Mouse (Mus musculus): ENCODE results near the gene Pacsin1. TPM values are rescaled to one million over a fixed set of nuclear protein-coding genes. Genes with fewer than 3 reads are reported as not detected.

The Pacsin1 gene
- polyA plus RNA-seq, 1 experiment = not detected

DNA sequence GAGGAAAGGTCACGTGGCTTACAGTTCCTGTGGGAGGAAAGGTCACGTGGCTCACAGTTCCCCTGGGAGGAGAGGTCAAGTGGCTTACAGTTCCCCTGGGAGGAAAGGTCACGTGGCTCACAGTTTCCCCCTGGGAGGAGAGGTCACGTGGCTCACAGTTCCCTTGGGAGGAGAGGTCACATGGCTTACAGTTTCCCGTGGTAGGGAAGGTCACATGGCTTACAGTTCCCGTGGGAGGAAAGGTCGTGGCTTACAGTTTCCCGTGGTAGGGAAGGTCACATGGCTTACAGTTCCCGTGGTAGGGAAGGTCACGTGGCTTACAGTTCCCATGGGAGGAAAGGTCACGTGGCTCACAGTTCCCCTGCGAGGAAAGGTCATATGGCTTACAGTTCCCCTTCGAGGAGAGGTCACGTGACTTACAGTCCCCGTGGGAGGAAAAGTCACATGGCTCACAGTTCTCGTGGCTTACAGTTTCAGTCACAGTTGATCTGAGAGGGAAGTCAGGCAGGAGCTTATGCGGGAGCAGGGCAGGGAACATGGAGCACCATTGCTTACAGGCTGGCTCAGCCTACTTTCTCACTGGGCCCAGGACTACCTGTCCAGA is 44.4 kb downstream of the Pacsin1 start:
- no peak for TF ChIP-seq GATA1 (IDR thresholded peaks at IDR 0.05; ENCODE audit: low read length)

DNA sequence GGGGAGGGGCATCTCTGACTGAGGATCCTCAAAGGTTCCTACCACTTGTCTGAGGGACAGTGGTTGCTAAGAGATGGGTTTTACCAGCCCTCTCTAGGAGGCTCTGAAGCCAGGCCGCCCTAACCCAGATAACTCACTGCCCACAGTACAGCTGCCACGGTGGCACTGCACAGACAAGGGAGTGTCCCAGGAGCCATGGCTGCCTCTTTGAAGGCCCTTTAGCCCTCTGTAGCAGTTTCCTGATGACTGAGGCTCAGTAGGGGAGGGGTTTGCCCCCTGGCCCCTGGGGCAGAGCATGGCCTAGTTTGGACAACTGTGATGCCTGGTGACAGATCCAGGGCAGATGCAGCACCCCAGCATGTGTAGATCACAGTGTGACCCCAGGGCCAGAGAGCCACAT is 45.5 kb downstream of the Pacsin1 start:
- no peak for TF ChIP-seq GATA1 (IDR thresholded peaks at IDR 0.05; ENCODE audit: low read length)

DNA sequence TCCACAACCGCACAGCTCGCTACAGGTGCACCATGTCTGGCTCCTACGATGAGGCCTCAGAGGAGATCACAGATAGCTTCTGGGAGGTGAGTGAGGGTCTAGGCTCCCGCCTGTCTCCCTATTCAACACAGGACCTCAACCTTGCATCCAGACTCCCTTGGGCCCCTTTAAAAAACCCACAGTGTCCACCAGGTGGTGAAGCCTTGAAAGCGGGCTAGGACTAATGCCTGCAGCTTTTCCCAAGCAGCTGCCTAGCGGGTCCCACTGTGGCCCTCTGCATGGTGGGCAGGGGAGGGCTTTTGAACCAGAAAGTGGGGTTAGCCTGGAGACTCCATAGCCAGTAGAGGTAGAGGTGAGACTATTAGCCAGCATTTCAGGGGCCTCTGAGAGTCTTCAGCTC is 46.5 kb downstream of the Pacsin1 start:
- no peak for TF ChIP-seq GATA1 (IDR thresholded peaks at IDR 0.05; ENCODE audit: low read length)

DNA sequence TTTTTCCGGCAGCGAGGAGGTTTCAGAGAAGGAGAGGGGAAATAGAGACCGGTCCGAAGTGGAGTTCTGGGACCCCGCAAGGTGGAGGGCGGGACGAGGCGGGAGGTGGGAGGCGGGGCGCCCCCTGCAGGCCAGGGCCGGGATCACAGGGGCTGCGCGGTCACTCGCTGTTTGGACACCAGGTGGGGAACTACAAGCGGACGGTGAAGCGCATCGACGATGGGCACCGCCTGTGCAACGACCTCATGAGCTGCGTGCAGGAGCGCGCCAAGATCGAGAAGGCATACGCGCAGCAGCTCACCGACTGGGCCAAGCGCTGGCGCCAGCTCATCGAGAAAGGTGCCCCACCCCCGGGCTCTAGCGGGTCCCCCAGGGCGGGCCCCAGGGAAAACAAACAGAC is 47.2 kb downstream of the Pacsin1 start:
- no peak for TF ChIP-seq GATA1 (IDR thresholded peaks at IDR 0.05; ENCODE audit: low read length)

DNA sequence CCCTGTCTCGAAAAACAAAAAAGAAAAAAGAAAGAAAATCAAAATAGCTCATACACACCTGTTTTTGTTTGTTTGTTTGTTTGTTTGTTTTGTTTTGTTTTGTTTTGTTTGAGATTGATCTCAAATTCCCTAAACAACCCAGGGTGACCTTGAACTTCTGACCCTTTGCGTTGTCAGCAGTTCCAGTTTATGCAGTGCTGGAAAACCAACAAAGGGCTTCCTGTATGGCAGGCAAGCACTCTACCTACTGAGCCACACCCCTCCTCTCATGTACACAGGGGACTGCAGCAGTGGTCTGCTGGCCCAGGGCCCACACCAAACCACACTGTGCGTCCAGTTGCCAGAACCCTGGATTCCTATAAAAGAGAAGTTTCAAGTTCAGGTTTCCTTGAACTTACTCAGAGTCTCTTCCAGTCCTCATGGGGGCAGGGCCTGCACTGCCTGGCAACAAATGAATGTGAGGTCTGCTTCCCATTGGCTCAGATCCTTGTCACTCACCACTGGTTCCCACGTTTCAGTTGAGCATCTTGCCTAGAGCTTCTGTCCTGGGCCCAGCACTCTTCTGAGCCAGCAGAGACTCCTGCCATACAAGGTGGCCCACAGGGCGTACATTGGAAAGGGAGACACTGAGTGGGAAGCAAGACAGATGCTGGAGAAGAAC is 48.8 kb downstream of the Pacsin1 start:
- no peak for TF ChIP-seq GATA1 (IDR thresholded peaks at IDR 0.05; ENCODE audit: low read length)

DNA sequence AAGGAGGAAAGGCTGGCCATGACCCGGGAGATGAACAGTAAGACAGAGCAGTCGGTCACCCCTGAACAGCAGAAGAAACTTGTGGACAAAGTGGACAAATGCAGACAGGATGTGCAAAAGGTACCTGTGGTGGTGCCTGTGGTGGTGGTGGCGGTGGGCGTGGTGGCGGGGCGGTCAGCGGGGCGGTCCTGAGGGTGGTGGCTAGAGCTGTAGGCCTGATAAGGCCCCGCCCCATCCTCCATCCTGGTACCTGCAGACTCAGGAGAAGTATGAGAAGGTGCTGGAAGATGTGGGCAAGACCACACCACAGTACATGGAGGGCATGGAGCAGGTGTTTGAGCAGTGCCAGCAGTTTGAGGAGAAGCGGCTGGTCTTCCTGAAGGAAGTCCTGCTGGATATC is 50.4 kb downstream of the Pacsin1 start:
- TF ChIP-seq GATA1 (IDR thresholded peaks at IDR 0.05; ENCODE audit: low read length) = no peak

DNA sequence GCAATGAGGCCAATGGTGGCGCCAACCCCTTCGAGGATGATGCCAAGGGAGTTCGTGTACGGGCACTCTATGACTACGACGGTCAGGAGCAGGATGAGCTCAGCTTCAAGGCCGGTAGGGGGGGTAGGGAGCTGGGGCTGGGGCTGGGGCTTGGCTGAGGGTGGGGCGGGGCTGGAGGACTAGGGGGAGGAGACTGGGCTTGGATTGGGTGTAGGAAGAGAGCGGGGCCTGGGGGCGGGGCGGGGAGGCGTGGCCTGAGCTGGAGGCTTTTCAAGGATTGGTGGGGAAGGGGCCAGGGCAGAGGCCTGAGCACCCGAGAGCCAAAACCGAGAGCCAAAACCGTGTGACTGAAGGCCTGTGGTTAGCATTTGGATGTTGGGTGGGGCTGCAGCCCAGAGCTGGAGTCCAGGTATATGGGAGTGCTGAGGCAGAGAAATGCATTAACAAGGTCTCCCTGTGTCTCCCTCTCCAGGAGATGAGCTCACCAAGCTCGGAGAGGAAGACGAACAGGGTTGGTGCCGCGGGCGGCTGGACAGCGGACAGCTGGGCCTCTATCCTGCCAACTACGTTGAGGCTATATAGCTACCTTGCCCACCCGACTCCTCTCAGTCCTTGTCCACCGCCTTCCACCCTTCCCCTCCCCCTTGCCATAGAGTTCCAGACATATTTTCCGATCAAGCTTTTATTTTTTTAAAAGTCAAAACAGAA is 52.8 kb downstream of the Pacsin1 start:
- TF ChIP-seq GATA1 (IDR thresholded peaks at IDR 0.05; ENCODE audit: low read length) = no peak

DNA sequence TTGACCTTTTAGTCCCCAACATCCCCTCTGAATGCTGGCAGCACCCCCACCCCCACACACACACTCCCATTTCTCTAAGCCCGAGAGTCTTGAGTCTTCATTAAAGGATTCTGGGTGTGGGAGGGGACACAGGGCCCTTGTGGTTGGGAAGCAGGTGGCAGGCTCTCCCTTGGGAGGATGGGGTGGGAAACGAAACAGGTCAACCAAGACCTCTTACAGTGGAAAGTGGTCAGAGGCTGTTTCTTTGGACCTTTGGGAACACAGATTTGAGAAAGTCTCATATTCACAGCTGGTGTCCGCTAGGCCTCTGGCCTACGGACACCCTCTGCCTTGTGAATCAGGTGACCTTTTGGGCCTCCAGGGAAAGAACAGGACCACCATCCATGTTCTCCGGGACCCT is 54.3 kb downstream of the Pacsin1 start:
- TF ChIP-seq GATA1 (IDR thresholded peaks at IDR 0.05; ENCODE audit: low read length) = no peak

DNA sequence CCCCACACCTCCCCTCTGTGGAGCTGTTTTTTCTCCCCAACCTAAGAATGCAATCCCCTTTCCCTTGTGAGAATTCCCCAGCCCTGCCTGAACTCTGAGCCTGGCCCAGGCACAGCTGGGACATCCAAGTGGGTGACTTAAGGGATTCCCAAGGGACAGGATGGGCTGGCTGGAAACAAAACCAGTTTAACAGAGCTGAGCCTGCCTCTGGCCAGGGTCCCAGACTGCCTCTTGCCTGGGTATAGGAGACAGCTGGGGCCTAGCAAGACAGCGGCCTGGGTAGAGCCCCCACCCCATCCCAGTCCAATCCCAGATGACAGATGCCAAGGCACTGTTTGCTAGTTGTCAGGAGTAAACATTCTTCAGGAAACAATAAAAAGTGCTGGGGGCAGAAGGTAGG is 57.5 kb downstream of the Pacsin1 start:
- no peak for TF ChIP-seq GATA1 (IDR thresholded peaks at IDR 0.05; ENCODE audit: low read length)

DNA sequence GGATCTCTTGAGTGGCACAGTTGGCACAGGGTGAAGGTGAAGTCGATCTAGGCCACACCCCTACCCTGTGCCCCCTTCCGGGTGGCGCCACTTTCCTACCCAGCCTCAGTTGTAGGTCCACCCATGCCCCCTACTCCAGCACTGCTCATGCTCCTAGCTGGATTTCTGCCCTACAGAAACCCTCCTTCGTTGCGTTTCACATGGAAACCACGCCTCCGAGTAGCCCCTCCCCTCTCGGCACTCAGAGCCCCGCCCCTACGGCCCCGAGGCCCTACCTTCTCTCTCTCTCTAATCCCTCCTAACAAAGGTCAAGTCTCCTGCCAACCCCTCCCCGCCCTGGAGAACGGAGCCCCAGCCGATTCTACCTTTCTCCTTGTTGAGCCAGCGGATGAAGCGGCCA is 61.5 kb downstream of the Pacsin1 start:
- no peak for TF ChIP-seq GATA1 (IDR thresholded peaks at IDR 0.05; ENCODE audit: low read length)

DNA sequence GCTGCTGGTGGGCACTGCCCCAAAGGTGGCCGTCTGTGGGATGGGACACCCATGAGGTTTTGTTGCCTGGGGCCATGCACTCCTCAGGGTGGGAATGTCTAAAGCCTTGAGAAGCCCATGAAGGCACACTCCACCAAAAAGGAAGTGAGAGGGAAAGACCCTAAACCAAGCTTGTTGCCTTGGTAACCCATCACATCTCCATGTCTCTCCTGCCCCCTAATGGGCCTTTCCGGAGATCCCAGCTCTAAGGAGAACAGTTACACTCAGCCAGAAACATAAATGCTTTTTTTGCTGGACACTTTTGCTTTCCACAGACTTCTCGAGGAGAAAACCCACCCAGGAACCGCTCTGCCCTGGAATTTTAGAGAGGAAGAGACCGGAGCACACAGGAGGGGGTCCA is 62.9 kb downstream of the Pacsin1 start:
- TF ChIP-seq GATA1 (IDR thresholded peaks at IDR 0.05; ENCODE audit: low read length) = no peak

DNA sequence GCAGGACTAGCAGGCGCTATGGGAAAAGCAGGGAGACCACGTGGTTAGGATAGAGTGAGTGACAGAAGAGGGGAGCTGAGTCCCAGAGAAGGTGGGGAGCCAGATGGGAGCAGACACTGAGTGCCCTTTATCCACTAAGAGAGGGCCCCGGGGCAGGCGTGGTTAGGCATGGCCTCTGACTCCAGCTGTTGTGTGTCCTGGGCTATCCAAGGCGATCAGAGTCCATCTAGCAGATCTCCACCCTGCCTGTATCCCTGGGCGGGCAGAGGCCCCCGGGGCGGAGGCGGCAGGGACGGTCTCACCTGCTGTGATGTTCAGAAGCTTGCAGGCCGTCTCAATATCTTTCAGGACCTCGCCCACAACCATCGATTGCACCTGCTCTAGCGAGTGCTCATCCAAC is 64.4 kb downstream of the Pacsin1 start:
- no peak for TF ChIP-seq GATA1 (IDR thresholded peaks at IDR 0.05; ENCODE audit: low read length)

DNA sequence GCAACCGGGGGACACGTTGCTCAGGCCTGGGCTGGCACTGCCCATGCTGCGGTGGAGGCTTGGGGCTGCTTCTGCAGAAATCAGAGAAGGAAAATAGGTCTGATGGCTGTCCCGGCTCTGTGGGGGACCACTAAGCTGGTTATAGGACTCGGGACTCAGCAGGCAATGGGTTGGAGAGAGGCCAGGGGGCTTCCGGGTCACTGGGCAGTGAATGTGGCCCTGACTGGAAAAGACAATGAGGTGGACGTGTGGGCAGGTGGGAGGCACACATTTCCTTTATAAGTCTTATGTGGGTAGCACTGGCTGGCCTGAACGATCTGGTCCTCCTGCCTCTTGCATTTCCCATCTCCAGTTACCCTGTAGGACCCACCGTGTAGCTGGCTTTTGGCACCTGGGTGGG is 65.0 kb downstream of the Pacsin1 start:
- TF ChIP-seq GATA1 (IDR thresholded peaks at IDR 0.05; ENCODE audit: low read length) = no peak

DNA sequence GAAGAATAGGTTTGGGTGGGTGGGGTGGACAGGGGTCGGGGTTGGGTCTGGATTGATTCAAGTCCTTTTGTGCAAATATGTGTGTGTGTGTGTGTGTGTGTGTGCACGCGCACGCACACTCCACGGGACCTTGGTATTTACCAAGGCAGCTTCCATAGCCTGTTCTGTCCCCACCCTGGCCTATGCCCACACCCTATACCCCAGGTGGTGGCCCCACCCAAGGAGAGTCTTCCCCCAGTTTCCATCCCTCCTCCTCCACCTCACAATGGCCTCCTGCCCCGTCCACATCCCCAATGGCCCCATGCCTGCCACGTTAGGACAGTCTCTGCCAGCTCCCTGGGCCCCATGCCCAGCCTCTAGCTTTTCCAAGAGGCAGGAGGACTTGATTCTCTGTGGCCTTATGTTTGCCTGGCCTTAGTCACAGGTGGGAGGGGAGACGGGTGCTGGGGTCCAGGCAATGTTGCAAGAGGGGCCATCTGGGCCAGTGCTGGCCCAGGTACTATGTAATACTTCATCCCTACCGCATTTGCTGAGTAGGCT is 65.9 kb downstream of the Pacsin1 start:
- no peak for TF ChIP-seq GATA1 (IDR thresholded peaks at IDR 0.05; ENCODE audit: low read length)

DNA sequence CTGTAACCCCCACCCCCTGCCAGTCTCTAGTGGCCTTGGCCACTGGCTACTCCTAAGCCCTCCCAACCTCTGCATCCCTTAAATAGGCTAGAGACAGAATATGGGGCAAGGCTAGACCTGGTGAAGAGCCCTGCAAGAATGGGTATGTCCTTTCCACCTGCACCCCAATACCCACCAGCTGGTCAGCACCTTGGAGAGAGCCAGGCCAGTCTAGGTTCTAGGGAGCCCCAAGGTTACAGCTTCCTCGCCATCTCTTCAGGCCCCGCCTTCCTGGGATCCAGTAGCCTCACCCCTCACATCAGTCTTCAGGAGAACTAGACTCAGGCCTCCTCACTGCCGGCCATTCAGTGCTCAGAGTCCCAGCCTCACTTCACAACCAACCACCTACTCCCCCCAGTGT is 69.0 kb downstream of the Pacsin1 start:
- no peak for TF ChIP-seq GATA1 (IDR thresholded peaks at IDR 0.05; ENCODE audit: low read length)

DNA sequence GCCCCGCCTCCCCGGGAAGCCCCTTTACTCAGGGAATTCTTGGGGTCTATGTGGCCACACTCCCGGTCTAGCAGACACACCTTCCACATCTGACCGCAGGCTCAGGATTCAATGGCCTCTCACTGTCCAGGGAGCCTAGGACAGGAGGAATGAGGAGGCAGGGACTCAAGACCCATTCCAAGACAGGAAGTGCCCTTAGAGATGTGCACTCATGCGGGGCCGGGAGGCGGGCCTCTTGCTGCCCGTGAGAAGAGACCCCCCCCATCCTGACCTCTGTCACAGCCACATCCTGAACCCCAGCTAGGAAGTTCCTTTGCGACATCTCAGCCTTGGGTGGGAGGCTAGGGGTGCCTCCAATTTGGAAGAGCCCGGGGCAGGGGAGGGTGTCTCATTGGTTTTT is 69.7 kb downstream of the Pacsin1 start:
- no peak for TF ChIP-seq GATA1 (IDR thresholded peaks at IDR 0.05; ENCODE audit: low read length)

DNA sequence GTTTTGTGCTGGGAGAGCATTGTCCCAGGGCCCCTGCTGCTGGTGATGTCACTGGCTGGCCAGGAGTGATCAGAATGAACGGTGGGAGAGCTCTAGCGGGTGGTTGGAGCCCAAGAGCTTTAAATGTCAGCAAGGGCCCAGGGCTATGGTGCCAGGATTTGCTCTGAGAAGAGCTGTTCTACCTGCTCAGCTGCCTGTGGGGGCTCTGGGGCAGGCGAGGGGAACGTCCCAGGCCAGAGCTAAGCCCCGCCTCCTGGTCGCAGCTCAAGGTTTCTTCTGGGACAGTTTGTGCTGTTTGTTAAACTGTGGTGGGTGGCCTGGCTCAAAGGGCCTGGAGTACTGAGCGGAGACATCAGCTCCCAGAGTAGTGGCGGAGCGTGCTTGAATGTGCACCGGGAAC is 70.1 kb downstream of the Pacsin1 start:
- TF ChIP-seq GATA1 (IDR thresholded peaks at IDR 0.05; ENCODE audit: low read length) = no peak
